Mouse (Mus musculus) midbrain, embryonic 16.5 days (tissue): Measurements from ENCODE around the gene Fis1. TPM values are rescaled to one million over a fixed set of nuclear protein-coding genes. Genes with fewer than 3 reads are reported as not detected.
A peak's percentile ranks its signal among the peaks of the same experiment; 100 is the strongest.

Experiments used
- ATAC-seq: fragments of 200-750 bp; cut with Nextera tagmentation; 2 replicates; pipeline ENCODE4 v1.8.0; 2017; ENCODE audit warnings: moderate TSS enrichment
- H3K27ac ChIP-seq: fragments of 300-500 bp; sonication (generic); 2 replicates; pipeline ENCODE4 v1.5.1; 2014; ENCODE audit warnings: mild to moderate bottlenecking, low read length, mixed read lengths
- H3K27me3 ChIP-seq: fragments of 300-500 bp; sonication (generic); 2 replicates; pipeline ENCODE4 v1.6.1; 2014; ENCODE audit warnings: low read depth, low read length, mixed read lengths; ENCODE audit not compliant: control insufficient read depth, insufficient read depth
- H3K36me3 ChIP-seq: fragments of 300-500 bp; sonication (generic); 2 replicates; pipeline ENCODE4 v1.6.1; 2014; ENCODE audit warnings: mild to moderate bottlenecking, low read length, moderate library complexity, mixed read lengths; ENCODE audit not compliant: control insufficient read depth, insufficient read depth
- H3K4me1 ChIP-seq: fragments of 300-500 bp; sonication (generic); 2 replicates; pipeline ENCODE4 v1.6.1; 2014; ENCODE audit warnings: mild to moderate bottlenecking, low read length, mixed read lengths; ENCODE audit not compliant: control insufficient read depth, insufficient read depth
- H3K4me2 ChIP-seq: fragments of 300-500 bp; sonication (generic); 2 replicates; pipeline ENCODE4 v1.6.1; 2014; ENCODE audit warnings: mild to moderate bottlenecking, low read length, mixed read lengths
- H3K4me3 ChIP-seq: fragments of 300-500 bp; sonication (generic); 2 replicates; pipeline ENCODE4 v1.5.1; 2014; ENCODE audit warnings: low read depth, mild to moderate bottlenecking, low read length, moderate library complexity, mixed read lengths
- H3K9ac ChIP-seq: fragments of 300-500 bp; sonication (generic); 2 replicates; pipeline ENCODE4 v1.6.1; 2014; ENCODE audit warnings: low read depth, low read length, mixed read lengths
- H3K9me3 ChIP-seq: fragments of 300-500 bp; sonication (generic); replicated peaks from 2 replicates; pipeline ENCODE4 v1.6.1; 2014; ENCODE audit warnings: mild to moderate bottlenecking, low read length, mixed read lengths; ENCODE audit not compliant: control insufficient read depth, poor library complexity, severe bottlenecking
- WGBS: fragments of 180-500 bp; shearing (Covaris S2); extraction: QIAGEN DNeasy Blood & Tissue Kit; methylation state at CpG from one replicate; pipeline ENCODE4 v1.1.7; 2014; 5-methylcytosine and 5-hydroxymethylcytosine counted together
- polyA plus RNA-seq: library from polyadenylated mRNA; unstranded; fragments of >200 nt; fragmentation: Nextera tagmentation; extraction: Ambion mirVana; gene quantifications from 2 replicates; pipeline ENCODE4 v1.2.1, GENCODE M21; 2015

Fis1 gene
- polyA plus RNA-seq, 1 experiment from 2014 or later = 346 TPM

GRCm38 (mm10) chr5:136970703-136971102, 17.6 kb downstream of the Fis1 start:
- ATAC-seq = no peak
- H3K9me3 ChIP-seq = no peaks in the 10 kb centered on the region
- H3K27me3 ChIP-seq = no peaks in the 10 kb centered on the region
- H3K9ac ChIP-seq = no peak overlapping the region
- H3K4me1 ChIP-seq = no peaks in the 10 kb centered on the region
- no peak overlapping the region for H3K4me3 ChIP-seq
- peaks cover 8% of the 10 kb centered on the region for H3K36me3 ChIP-seq
- no peak overlapping the region for H3K4me2 ChIP-seq
- WGBS = 67% methylated on average over 1 of the region's 1 CpGs
- no peak overlapping the region for H3K27ac ChIP-seq

GRCm38 (mm10) chr5:136973670-136974069, 20.6 kb downstream of the Fis1 start:
- WGBS = 81% methylated on average over 8 of the region's 8 CpGs
- H3K4me1 ChIP-seq = no peaks in the 10 kb centered on the region
- H3K9ac ChIP-seq = no peak overlapping the region
- no peak overlapping the region for H3K4me2 ChIP-seq
- no peak overlapping the region for H3K27ac ChIP-seq
- H3K9me3 ChIP-seq = no peaks in the 10 kb centered on the region
- H3K4me3 ChIP-seq = no peak overlapping the region
- H3K27me3 ChIP-seq = no peaks in the 10 kb centered on the region
- no peaks in the 10 kb centered on the region for H3K36me3 ChIP-seq
- no peak for ATAC-seq

GRCm38 (mm10) chr5:136977769-136978168, 24.7 kb downstream of the Fis1 start:
- peaks cover 11% of the 10 kb centered on the region for H3K36me3 ChIP-seq
- 67% methylated on average over 4 of the region's 4 CpGs for WGBS
- no peaks in the 10 kb centered on the region for H3K9me3 ChIP-seq
- no peak for ATAC-seq
- H3K9ac ChIP-seq = no peak overlapping the region
- H3K4me2 ChIP-seq = no peak overlapping the region
- no peaks in the 10 kb centered on the region for H3K4me1 ChIP-seq
- no peak overlapping the region for H3K27ac ChIP-seq
- H3K4me3 ChIP-seq = no peak overlapping the region
- H3K27me3 ChIP-seq = no peaks in the 10 kb centered on the region

DNA sequence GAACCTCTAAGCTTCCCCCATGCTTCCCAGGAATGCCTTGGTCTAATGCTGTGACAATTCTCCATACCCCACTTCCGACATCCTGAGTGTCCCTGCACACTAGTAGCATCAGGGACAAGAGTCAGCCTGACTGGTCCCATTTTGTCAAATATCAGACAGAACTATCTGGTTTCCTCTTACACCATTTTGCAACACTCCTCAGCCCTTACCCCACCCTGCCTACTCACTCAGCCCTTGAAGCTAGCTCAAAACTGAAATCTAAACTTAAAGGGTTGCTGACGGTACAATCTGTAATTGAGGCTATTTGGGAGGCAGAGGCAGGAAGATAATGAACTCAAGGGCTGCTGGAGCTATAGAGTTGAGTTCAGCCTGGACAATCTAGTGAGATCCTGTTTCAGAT, 26.7 kb downstream of the Fis1 start:
- WGBS = 89% methylated on average over 2 of the region's 2 CpGs
- H3K4me3 ChIP-seq = no peak overlapping the region
- H3K9me3 ChIP-seq = no peaks in the 10 kb centered on the region
- H3K4me2 ChIP-seq = no peak overlapping the region
- no peaks in the 10 kb centered on the region for H3K27me3 ChIP-seq
- ATAC-seq = no peak
- H3K27ac ChIP-seq = no peak overlapping the region
- peaks cover 14% of the 10 kb centered on the region for H3K36me3 ChIP-seq
- H3K4me1 ChIP-seq = no peaks in the 10 kb centered on the region
- no peak overlapping the region for H3K9ac ChIP-seq

GRCm38 (mm10) chr5:136980974-136981373, 27.9 kb downstream of the Fis1 start:
- Histone ChIP-seq H3K27me3 (no peaks in the 10 kb centered on the region), H3K9ac (no peak overlapping the region), H3K36me3 (peaks cover 14% of the 10 kb centered on the region), H3K27ac (no peak overlapping the region), H3K4me1 (peaks cover 3% of the 10 kb centered on the region), H3K4me3 (no peak overlapping the region), H3K9me3 (no peaks in the 10 kb centered on the region), H3K4me2 (no peak overlapping the region)
- 87% methylated on average over 8 of the region's 8 CpGs for WGBS
- ATAC-seq = no peak

DNA sequence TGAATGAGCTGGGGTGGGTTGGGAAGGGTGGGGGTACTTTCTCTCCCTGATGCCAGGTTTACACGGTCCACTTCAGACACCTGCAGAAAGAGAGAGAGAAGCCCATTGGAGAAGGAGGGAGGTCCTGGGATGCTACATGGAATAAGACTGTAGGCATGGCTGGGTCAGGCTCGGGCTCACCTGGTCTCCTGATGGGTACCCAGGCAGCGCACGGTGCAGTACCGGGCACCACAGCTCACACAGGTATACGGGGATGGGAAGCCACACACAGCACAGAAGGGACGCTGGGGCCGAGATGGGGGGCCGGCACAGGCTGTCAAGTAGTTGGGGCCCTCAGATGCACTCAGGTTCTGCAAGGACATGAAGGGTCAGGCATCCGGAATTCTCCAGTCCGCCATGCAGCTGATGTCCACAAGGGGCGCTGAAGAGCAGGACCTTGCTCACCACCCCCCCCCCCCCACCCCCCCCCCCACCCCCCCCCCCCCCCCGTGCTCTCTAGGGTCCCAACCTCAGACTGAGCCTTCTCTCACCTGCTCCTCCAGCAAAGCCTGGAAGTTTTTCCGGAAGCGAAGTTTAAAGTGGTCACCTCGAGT, 29.4 kb downstream of the Fis1 start:
- no peak overlapping the region for H3K27ac ChIP-seq
- 53% methylated on average over 13 of the region's 16 CpGs for WGBS
- no peak overlapping the region for H3K4me3 ChIP-seq
- H3K36me3 ChIP-seq = peaks cover 14% of the 10 kb centered on the region
- no peak overlapping the region for H3K4me2 ChIP-seq
- H3K9ac ChIP-seq = no peak overlapping the region
- peaks cover 7% of the 10 kb centered on the region for H3K4me1 ChIP-seq
- no peaks in the 10 kb centered on the region for H3K9me3 ChIP-seq
- no peaks in the 10 kb centered on the region for H3K27me3 ChIP-seq
- no peak for ATAC-seq

- Histone ChIP-seq H3K9ac (no peak overlapping the region), H3K36me3 (peaks cover 18% of the 10 kb centered on the region), H3K27ac (no peak overlapping the region), H3K4me3 (no peak overlapping the region), H3K4me1 (peaks cover 14% of the 10 kb centered on the region), H3K27me3 (no peaks in the 10 kb centered on the region), H3K9me3 (no peaks in the 10 kb centered on the region), H3K4me2 (no peak overlapping the region)
- no peak for ATAC-seq
- 56% methylated on average over 14 of the region's 14 CpGs for WGBS
These were observed 31.8 kb downstream of the Fis1 start for GRCm38 (mm10) chr5:136984828-136985227.

GRCm38 (mm10) chr5:136986695-136987137, 33.6 kb downstream of the Fis1 start, which contains the start of gene Plod3:
Plod3 (plus strand) TSS chr5:136987019.
- WGBS = under 1% methylated on average over 26 of the region's 26 CpGs
- ATAC-seq = peak; percentile 90
- peak within 1 kb of the TSS; percentile 97 for H3K9ac ChIP-seq
- no peaks in the 10 kb centered on the region for H3K27me3 ChIP-seq
- H3K4me3 ChIP-seq = peak within 1 kb of the TSS; percentile 59
- peaks cover 28% of the 10 kb centered on the region for H3K36me3 ChIP-seq
- peak within 1 kb of the TSS; percentile 95 for H3K27ac ChIP-seq
- H3K4me1 ChIP-seq = peaks cover 14% of the 10 kb centered on the region
- no peaks in the 10 kb centered on the region for H3K9me3 ChIP-seq
- peak within 1 kb of the TSS; percentile 76 for H3K4me2 ChIP-seq

GRCm38 (mm10) chr5:136987138-136987933, 34.3 kb downstream of the Fis1 start:
- Histone ChIP-seq H3K27me3 (no peaks in the 10 kb centered on the region), H3K4me3 (peak overlapping the region; percentile 59), H3K9me3 (no peaks in the 10 kb centered on the region), H3K4me1 (peaks cover 14% of the 10 kb centered on the region), H3K9ac (peak overlapping the region; percentile 97), H3K27ac (peak overlapping the region; percentile 95), H3K4me2 (peak overlapping the region; percentile 63), H3K36me3 (peaks cover 29% of the 10 kb centered on the region)
- under 1% methylated on average over 65 of the region's 67 CpGs for WGBS
- peak; percentile 68 for ATAC-seq
